Mouse (Mus musculus): ENCODE data around the gene Accs. TPM values are rescaled to one million over a fixed set of nuclear protein-coding genes. Genes with fewer than 3 reads are reported as not detected.

The Accs gene
- total RNA-seq, 1 experiment = 5.5 TPM

DNA sequence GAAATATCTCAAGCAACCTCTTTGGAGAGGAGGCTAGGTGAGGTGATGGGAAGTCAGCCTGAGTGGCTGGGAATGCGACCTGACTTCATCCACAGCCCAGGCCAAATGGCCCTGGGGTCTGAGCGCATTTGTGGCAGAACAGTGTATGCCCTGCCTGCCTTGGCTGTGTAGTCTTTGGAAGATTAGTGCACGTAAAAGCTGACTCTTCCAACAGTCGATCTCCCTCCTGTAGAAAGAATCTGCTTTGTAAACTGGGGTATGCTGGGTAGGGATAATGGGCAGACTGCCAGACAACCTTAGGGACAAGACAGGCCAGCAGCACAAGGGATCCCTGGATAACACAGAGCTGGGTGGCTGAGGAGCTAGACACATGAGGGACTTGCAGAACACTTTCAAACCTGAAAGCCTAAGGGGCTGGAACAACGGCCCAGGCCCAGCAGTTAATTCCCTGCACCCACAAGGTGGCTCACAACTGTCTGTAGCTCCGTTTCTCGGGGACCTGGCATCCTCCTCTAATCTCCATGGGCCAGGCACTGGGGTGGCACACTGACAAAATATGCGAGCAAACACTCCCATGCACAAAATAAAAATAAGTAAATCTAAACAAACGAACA, 65.7 kb downstream of the Accs start:
- Histone ChIP-seq H3K4me1 (ENCODE audit: control insufficient read depth in 2 of 2, insufficient read depth in 2 of 2, low read length in 2 of 2, poor library complexity in 1 of 2) (peaks cover 8 to 15% of the 10 kb centered on the region in 2 experiments), H3K9me3 (ENCODE audit: control insufficient read depth, insufficient read depth, low read depth, low read length) (no peaks in the 10 kb centered on the region), H3K36me3 (ENCODE audit: control insufficient read depth, insufficient read depth, low read length, poor library complexity, severe bottlenecking) (no peaks in the 10 kb centered on the region; the same call in 1 of the 2 replicates), H3K27ac (ENCODE audit: insufficient read depth, low read depth, low read length, poor library complexity, severe bottlenecking) (no peak overlapping the region), H3K4me3 (ENCODE audit: insufficient read depth in 1 of 2, low read depth in 1 of 2, low read length in 2 of 2, poor library complexity in 1 of 2, severe bottlenecking in 1 of 2) (no peak overlapping the region), H3K9ac (ENCODE audit: insufficient read depth, low read depth, low read length, poor library complexity, severe bottlenecking) (no peak overlapping the region)
- no peak for TF ChIP-seq ZNF384 (IDR thresholded peaks at IDR 0.05; ENCODE audit: low read depth, low read length)
- TF ChIP-seq ZC3H11A (IDR thresholded peaks at IDR 0.05; ENCODE audit: borderline replicate concordance, low read depth, low read length) = no peak
- TF ChIP-seq MAFK (IDR thresholded peaks at IDR 0.05; ENCODE audit: insufficient read depth, low read depth, low read length) = no peak
- TF ChIP-seq CHD2 (IDR thresholded peaks at IDR 0.05; ENCODE audit: low read depth, low read length) = no peak
- TF ChIP-seq HCFC1 (IDR thresholded peaks at IDR 0.05; ENCODE audit: borderline replicate concordance, insufficient read depth, low read length) = no peak
- in situ Hi-C loops (cut with MboI; ENCODE audit: low sequenced_read_pairs in 2 of 2, unreplicated experiment in 2 of 2) = no loop called here
- no peak for DNase-seq (ENCODE audit: low read depth, low spot score)

Other genes starting within 250 kb of the Accs start
- gene Alx4, start 207.6 kb downstream of the Accs start, total RNA-seq (2012; rRNA removed) = 0.05 and 0.09 TPM in 2 replicates
- 49.9 and 67.4 TPM in 2 replicates for gene Ext2, start 27.4 kb downstream of the Accs start, total RNA-seq (2012; rRNA removed)
- 21.4 and 37.1 TPM in 2 replicates for gene Accsl, start 19.2 kb upstream of the Accs start, total RNA-seq (2012; rRNA removed)
- gene Gm13889, start 107.3 kb upstream of the Accs start, total RNA-seq (2012; rRNA removed) = 1.0 and 1.5 TPM in 2 replicates
- not detected in 2 replicates for gene Gm27027, start 146.4 kb upstream of the Accs start, total RNA-seq (2012; rRNA removed)
- gene Alkbh3, start 160.9 kb upstream of the Accs start, total RNA-seq (2012; rRNA removed) = 41.5 and 50.2 TPM in 2 replicates